Mouse (Mus musculus) liver, embryonic 14.5 days (tissue): ENCODE results near the gene Gal3st2b. TPM values are rescaled to one million over a fixed set of nuclear protein-coding genes. Genes with fewer than 3 reads are reported as not detected.
"Not testable (repeated sequence)": the region's sequence is repeated elsewhere in the genome, so short reads cannot be mapped to it uniquely, and the experiment has no call there.

Experiments used
- ATAC-seq: fragments of 200-750 bp; cut with Nextera tagmentation; 2 replicates; pipeline ENCODE4 v1.8.0; 2017; ENCODE audit warnings: moderate number of reproducible peaks, mild to moderate bottlenecking, moderate library complexity; ENCODE audit not compliant: insufficient read depth
- DNase-seq, 3 experiments: peaks; one replicate each; pipeline ENCODE4 v3.0.0-alpha.2; 2012 to 2013; ENCODE audit warnings: low read depth in 3 of 3, low spot score in 3 of 3
- H3K27ac ChIP-seq: fragments of 300-500 bp; sonication (generic); 2 replicates; pipeline ENCODE4 v1.5.1; 2014; ENCODE audit warnings: moderate library complexity, mild to moderate bottlenecking, control low read depth, inconsistent platforms
- H3K27me3 ChIP-seq: fragments of 300-500 bp; sonication (generic); 2 replicates; pipeline ENCODE4 v1.6.1; 2014; ENCODE audit warnings: mild to moderate bottlenecking, low read length, moderate library complexity; ENCODE audit not compliant: control insufficient read depth, insufficient read depth
- H3K36me3 ChIP-seq: fragments of 300-500 bp; sonication (generic); replicated peaks from 2 replicates; pipeline ENCODE4 v1.6.1; 2014; ENCODE audit warnings: low read depth; ENCODE audit not compliant: control insufficient read depth, insufficient read depth
- H3K4me1 ChIP-seq, 2 experiments: fragments of 200-500 bp in 1 of 2; fragments of 300-500 bp in 1 of 2; sonication (generic) in 1 of 2; replicated peaks; 2 replicates each; pipeline ENCODE4 v1.6.1; 2012 to 2014; ENCODE audit warnings: antibody characterized with exemption in 1 of 2, inconsistent platforms in 1 of 2, low read length in 1 of 2; ENCODE audit not compliant: control insufficient read depth in 2 of 2, insufficient read depth in 2 of 2
- H3K4me2 ChIP-seq: fragments of 300-500 bp; sonication (generic); 2 replicates; pipeline ENCODE4 v1.6.1; 2014; ENCODE audit warnings: low read depth, mild to moderate bottlenecking, control low read depth, moderate library complexity
- H3K4me3 ChIP-seq, 2 experiments: fragments of 200-500 bp in 1 of 2; fragments of 300-500 bp in 1 of 2; sonication (generic) in 1 of 2; 2 replicates each; pipeline ENCODE4 v1.5.1; 2012 to 2014; ENCODE audit warnings: low read depth in 2 of 2, low read length in 2 of 2, mild to moderate bottlenecking in 2 of 2, control low read depth in 1 of 2, inconsistent platforms in 1 of 2, moderate library complexity in 1 of 2; ENCODE audit not compliant: insufficient read depth in 1 of 2
- H3K9ac ChIP-seq: fragments of 300-500 bp; sonication (generic); replicated peaks from 2 replicates; pipeline ENCODE4 v1.6.1; 2014; ENCODE audit warnings: mild to moderate bottlenecking, control low read depth, moderate library complexity
- H3K9me3 ChIP-seq: fragments of 300-500 bp; sonication (generic); 2 replicates; pipeline ENCODE4 v1.6.1; 2016; ENCODE audit warnings: low read length, mixed read lengths; ENCODE audit not compliant: control insufficient read depth
- WGBS: fragments of 180-500 bp; shearing (Covaris S2); extraction: QIAGEN DNeasy Blood & Tissue Kit; methylation state at CpG from one replicate; pipeline ENCODE4 v1.1.7; 2014; ENCODE audit not compliant: insufficient replicate concordance; 5-methylcytosine and 5-hydroxymethylcytosine counted together
- polyA plus RNA-seq, 2 experiments: library from polyadenylated mRNA; depleted of rRNA in 1 of 2; stranded (reverse) in 1 of 2; unstranded in 1 of 2; fragments of >200 nt; fragmentation: Nextera tagmentation in 1 of 2; extraction: Ambion mirVana in 1 of 2; gene quantifications; 2 replicates each; pipeline versions ENCODE4 v1.2.1 to v1.2.3; 2012 to 2014

Gal3st2b gene
- polyA plus RNA-seq (2012; rRNA removed) (not detected in 2 replicates), polyA plus RNA-seq (2014; fragmentation: Nextera tagmentation; extraction: Ambion mirVana) (not detected in 2 replicates)

DNA sequence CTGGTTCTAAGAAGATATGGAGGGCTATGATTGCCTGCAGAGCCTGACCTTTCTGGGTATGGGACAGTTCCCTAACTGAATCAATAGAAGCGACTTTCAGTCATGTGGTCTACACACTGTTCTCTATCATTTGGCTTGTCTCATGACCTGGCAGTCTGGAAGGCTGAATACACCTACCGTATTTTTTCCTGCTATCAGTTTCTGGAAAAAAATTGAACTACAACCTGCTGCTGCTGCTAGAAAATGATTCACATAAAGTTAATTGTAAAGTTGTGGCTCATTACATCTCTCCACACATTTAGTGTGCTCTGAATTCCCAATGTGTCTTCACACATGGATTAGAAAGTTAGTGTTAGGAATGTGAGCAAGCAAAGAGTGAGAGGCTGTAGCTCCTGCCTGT, at the start of gene Gal3st2b:
Gene Gal3st2b (plus strand): TSS at position 301 of the 400 bp plus-strand sequence.
- H3K4me1 ChIP-seq, H3K4me2 ChIP-seq, H3K27me3 ChIP-seq, H3K27ac ChIP-seq, H3K9me3 ChIP-seq, DNase-seq, ATAC-seq, H3K4me3 ChIP-seq, H3K9ac ChIP-seq, H3K36me3 ChIP-seq: not testable (repeated sequence)
- 60% methylated on average over 2 of the region's 2 CpGs for WGBS

DNA sequence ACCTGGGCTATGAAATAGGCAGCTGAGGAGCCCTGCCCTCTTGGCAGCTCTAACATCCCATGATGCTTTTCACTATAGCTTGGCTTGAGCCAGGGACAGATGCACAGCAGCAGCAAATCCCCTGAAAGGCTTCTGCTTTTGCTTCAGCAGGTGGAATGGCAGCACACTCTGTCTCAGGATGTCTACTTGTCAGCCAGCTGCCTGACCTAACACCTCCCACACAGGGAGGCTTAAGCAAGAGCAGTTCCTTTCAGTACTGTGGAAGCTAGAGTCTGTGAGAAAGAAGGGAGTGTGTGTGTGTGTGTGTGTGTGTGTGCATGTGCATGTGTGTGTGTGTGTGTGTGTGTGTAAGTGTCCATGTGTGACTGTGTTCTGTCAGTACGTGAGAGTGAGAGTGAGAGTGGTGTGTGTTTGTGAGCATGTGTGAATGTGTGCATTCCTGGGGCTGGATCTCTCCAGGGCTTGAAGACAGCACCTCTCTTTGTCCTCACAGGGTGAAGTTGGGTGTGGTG, 46.5 kb upstream of the Gal3st2b start:
- H3K9me3 ChIP-seq, H3K4me3 ChIP-seq, H3K36me3 ChIP-seq, H3K27me3 ChIP-seq, H3K4me1 ChIP-seq, H3K9ac ChIP-seq, ATAC-seq, H3K27ac ChIP-seq, H3K4me2 ChIP-seq, DNase-seq: not testable (repeated sequence)
- 33% methylated on average over 1 of the region's 1 CpGs for WGBS

DNA sequence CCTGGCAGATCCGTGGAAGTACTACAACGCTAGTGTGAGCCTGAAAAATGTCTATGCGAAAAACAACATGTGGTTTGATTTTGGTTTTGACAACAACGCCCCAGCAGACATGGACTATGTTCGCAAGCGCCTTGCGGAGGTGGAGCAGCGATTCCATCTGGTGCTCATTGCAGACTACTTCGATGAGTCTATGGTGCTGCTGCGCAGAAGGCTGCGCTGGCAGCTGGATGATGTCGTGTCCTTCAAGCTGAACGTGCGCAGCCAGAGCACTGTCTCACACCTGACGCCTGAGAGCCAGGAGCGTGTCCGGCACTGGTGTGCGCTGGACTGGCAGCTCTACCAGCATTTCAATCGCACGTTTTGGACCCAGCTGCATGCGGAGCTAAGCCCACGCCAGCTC, 43.7 kb upstream of the Gal3st2b start:
- not testable (repeated sequence) for H3K9me3 ChIP-seq, H3K4me3 ChIP-seq, H3K27me3 ChIP-seq, DNase-seq, H3K9ac ChIP-seq, ATAC-seq, H3K4me1 ChIP-seq, H3K36me3 ChIP-seq, H3K4me2 ChIP-seq, H3K27ac ChIP-seq
- WGBS: 84% methylated on average over 11 of the region's 22 CpGs

DNA sequence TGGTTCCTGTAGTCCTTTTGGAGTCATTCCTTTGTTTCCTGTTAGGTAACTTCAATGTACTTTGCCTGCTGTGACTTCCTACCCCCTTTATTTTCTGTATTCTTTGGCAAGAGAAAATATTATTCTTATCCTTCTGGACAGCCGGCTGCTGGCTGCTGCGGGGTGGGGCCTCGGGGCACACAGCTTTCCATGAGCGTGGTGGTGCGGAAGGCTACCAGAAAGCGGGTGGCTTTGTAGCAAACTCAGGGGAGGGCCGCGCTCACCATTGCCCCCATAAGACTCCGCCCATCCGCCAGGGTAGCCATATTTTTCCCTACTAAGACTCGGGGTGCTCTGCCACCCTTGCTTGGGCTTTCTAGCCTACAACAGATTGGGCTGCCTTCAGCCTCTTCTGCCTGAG, 36.3 kb upstream of the Gal3st2b start:
- WGBS: no CpG with 5 or more reads among the region's 11 CpGs
- DNase-seq, H3K27me3 ChIP-seq, H3K4me1 ChIP-seq, ATAC-seq, H3K36me3 ChIP-seq, H3K4me2 ChIP-seq, H3K9ac ChIP-seq, H3K9me3 ChIP-seq, H3K27ac ChIP-seq, H3K4me3 ChIP-seq: not testable (repeated sequence)

DNA sequence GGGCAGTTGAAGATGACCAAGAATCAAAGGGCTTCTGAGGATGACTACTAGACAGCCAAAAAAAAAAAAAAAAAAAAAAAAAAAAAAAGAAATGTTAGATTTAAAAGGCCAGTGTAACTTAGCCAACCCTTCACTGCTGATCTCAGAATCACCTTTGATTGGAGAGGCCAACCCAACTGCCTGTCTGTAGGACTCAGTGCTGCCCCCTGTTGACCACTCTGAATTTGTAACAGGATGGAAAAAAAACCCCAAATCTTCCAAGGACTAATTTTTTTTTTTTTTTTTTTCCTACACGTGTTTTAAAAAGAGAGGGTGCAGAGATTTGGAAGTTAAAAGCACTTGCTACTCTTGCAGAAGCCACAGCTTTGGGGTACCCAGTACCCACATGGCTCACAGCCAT, 27.2 kb upstream of the Gal3st2b start:
- not testable (repeated sequence) for H3K27ac ChIP-seq, H3K9me3 ChIP-seq, H3K4me3 ChIP-seq, H3K4me1 ChIP-seq, H3K4me2 ChIP-seq, DNase-seq, H3K9ac ChIP-seq, H3K36me3 ChIP-seq, ATAC-seq, H3K27me3 ChIP-seq
- WGBS: 43% methylated on average over 1 of the region's 1 CpGs

DNA sequence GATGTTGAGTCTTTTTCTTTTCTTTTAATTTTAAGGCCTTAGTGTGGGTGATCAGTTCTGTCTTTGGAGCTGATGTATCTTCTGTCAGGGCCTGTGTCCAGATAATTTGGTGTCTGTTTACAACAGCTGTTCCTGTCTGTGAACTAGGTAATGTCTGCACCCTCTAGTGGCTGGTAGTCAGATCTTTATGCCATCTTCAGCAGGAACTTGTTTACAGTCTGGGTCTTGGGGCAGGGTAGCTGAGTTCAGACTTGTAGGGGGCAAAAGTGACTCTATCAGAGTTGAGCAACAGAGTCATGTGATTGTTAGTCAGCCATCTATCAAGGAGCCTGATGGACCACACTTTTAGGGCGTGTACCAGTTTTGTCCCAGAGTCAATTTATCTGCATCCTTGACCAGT, 20.7 kb upstream of the Gal3st2b start:
- not testable (repeated sequence) for DNase-seq, H3K9ac ChIP-seq, H3K27ac ChIP-seq, H3K4me2 ChIP-seq, ATAC-seq, H3K27me3 ChIP-seq, H3K36me3 ChIP-seq, H3K4me3 ChIP-seq, H3K4me1 ChIP-seq, H3K9me3 ChIP-seq
- WGBS: no CpG with 5 or more reads among the region's 1 CpGs

DNA sequence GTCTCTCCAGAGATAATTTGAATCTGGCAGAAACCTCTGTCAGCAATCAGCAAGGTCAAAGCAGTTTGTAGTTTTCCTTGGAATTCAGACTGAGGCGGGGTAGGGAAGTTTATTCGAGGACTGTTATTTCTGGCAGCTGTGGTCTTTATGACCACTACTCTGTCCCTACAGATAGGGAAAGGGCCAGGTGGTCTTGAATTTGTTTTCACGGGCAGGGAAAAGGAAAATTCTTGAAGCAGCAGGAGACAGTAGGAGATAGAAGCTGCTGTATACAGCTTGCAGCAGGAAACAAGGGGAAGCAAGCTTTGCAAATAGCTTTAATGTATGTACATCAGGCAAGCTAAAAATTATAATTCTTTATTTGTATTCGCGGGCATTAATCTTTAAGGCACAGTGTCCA, 16.8 kb upstream of the Gal3st2b start:
- H3K27ac ChIP-seq, H3K27me3 ChIP-seq, H3K9ac ChIP-seq, H3K36me3 ChIP-seq, H3K9me3 ChIP-seq, H3K4me1 ChIP-seq, H3K4me3 ChIP-seq, ATAC-seq, H3K4me2 ChIP-seq, DNase-seq: not testable (repeated sequence)
- WGBS: 50% methylated on average over 2 of the region's 5 CpGs

DNA sequence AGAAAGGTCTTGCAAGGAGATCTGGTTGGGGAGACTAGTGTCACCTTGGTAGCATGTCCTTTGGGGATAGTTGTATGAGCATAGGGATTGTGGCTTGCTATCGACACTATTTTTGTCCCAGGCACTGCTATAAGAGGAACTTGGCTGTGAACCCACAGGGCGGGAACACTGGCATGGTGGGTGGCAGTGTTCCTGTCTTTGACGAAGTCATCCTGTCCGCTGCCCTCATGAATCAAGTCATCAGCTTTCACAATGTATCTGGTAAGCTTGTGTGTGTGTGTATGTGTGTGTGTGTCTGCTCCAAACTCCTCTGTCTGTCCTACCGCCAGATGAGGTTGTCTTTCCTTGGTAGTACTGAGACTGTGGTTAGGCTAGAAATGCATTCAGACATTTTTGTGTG, 11.4 kb upstream of the Gal3st2b start:
- not testable (repeated sequence) for H3K4me1 ChIP-seq, H3K27me3 ChIP-seq, H3K9ac ChIP-seq, DNase-seq, H3K36me3 ChIP-seq, H3K4me3 ChIP-seq, H3K27ac ChIP-seq, H3K9me3 ChIP-seq, ATAC-seq, H3K4me2 ChIP-seq
- WGBS: 21% methylated on average over 3 of the region's 5 CpGs
